Mouse (Mus musculus): ENCODE results near the gene Emc6.

- TF ChIP-seq EP300 (IDR thresholded peaks at IDR 0.05; ENCODE audit: low read depth) (no peak), CTCF (IDR thresholded peaks at IDR 0.05; ENCODE audit: low read depth) (no peak)
Measured at GRCm38 (mm10) chr11:73222846-73223245, 46.0 kb upstream of the Emc6 start.
